In genomic region chr1:164456065-164456464, GRCm38 (mm10) we compare ENCODE assay signal across 8 mouse cellular contexts. TPM values are rescaled to one million over a fixed set of nuclear protein-coding genes. Genes with fewer than 3 reads are reported as not detected.
DNase-seq lines count a peak whose midpoint lies in the region; ATAC-seq and TF ChIP-seq lines count a peak whose summit lies in the region.

No protein-coding gene starts in this region.

- H3K27me3 ChIP-seq in E14TG2a.4 (ENCODE audit: insufficient read depth, low read length), result peaks cover 6% of the 10 kb centered on the region; the same call in 1 of the 2 replicates
- H3K27me3 ChIP-seq in forebrain, embryonic 12.5 days, result peaks cover 31% of the 10 kb centered on the region
- H3K27me3 ChIP-seq in kidney, postnatal 0 days (ENCODE audit: insufficient read depth, low read length), result no peaks in the 10 kb centered on the region
- peaks cover 30% of the 10 kb centered on the region for H3K27me3 ChIP-seq in midbrain, embryonic 12.5 days

- peak overlapping the region; percentile 90 for H3K4me3 ChIP-seq in E14TG2a.4 (replicated peaks; ENCODE audit: low read length)
- H3K4me3 ChIP-seq in forebrain, embryonic 12.5 days (replicated peaks), result peak overlapping the region; percentile 64
- H3K4me3 ChIP-seq in kidney, postnatal 0 days (replicated peaks; ENCODE audit: low read depth, low read length), result peak overlapping the region; percentile 73
- H3K4me3 ChIP-seq in midbrain, embryonic 12.5 days, result peak overlapping the region; percentile 70

- no peak overlapping the region for H3K27ac ChIP-seq in forebrain, embryonic 12.5 days
- peak overlapping the region; percentile 91 for H3K27ac ChIP-seq in kidney, postnatal 0 days
- H3K27ac ChIP-seq in midbrain, embryonic 12.5 days (replicated peaks), result no peak overlapping the region

- 33% methylated on average over 6 of the region's 6 CpGs for WGBS in forebrain, embryonic 12.5 days
- WGBS in kidney, postnatal 0 days, result 14% methylated on average over 6 of the region's 6 CpGs
- WGBS in midbrain, embryonic 12.5 days, result 25% methylated on average over 6 of the region's 6 CpGs

- H3K4me2 ChIP-seq in forebrain, embryonic 12.5 days, result peak overlapping the region; percentile 84
- peak overlapping the region; percentile 69 for H3K4me2 ChIP-seq in kidney, postnatal 0 days (ENCODE audit: low read length)
- peak overlapping the region; percentile 79 for H3K4me2 ChIP-seq in midbrain, embryonic 12.5 days (replicated peaks)

- TF ChIP-seq CTCF in E14TG2a.4 (conservative IDR thresholded peaks at IDR 0.05; ENCODE audit: low read length), result no peak
- TF ChIP-seq CTCF in kidney, postnatal 0 days (IDR thresholded peaks at IDR 0.05; ENCODE audit: low read depth), result no peak

- peak; percentile 58 for DNase-seq in cerebellum, adult 11 months
- DNase-seq in kidney, postnatal 0 days (ENCODE audit: low spot score), result no peak
- no peak for DNase-seq in adrenal gland, postnatal 25 days
- DNase-seq in frontal cortex, postnatal 36 days (ENCODE audit: low spot score in 2 of 2), result no peak

- H3K36me3 ChIP-seq in E14TG2a.4 (ENCODE audit: insufficient read depth, low read length), result peaks cover 31% of the 10 kb centered on the region
- peaks cover 16% of the 10 kb centered on the region for H3K36me3 ChIP-seq in forebrain, embryonic 12.5 days (replicated peaks)
- no peaks in the 10 kb centered on the region for H3K36me3 ChIP-seq in kidney, postnatal 0 days (ENCODE audit: insufficient read depth, low read length)
- H3K36me3 ChIP-seq in midbrain, embryonic 12.5 days, result peaks cover 16% of the 10 kb centered on the region; the same call in 1 of the 2 replicates

- no peaks in the 10 kb centered on the region for H3K9me3 ChIP-seq in E14TG2a.4 (ENCODE audit: low read length)
- no peaks in the 10 kb centered on the region for H3K9me3 ChIP-seq in forebrain, embryonic 12.5 days
- no peaks in the 10 kb centered on the region for H3K9me3 ChIP-seq in kidney, postnatal 0 days (replicated peaks; ENCODE audit: low read length)
- H3K9me3 ChIP-seq in midbrain, embryonic 12.5 days, result no peaks in the 10 kb centered on the region

- H3K4me1 ChIP-seq in E14TG2a.4 (replicated peaks; ENCODE audit: low read depth, low read length), result peaks cover 80% of the 10 kb centered on the region
- peaks cover 40% of the 10 kb centered on the region for H3K4me1 ChIP-seq in forebrain, embryonic 12.5 days
- no peaks in the 10 kb centered on the region for H3K4me1 ChIP-seq in kidney, postnatal 0 days (replicated peaks; ENCODE audit: insufficient read depth, low read length)
- H3K4me1 ChIP-seq in midbrain, embryonic 12.5 days, result peaks cover 39% of the 10 kb centered on the region

- no peak for ATAC-seq in cerebellum, adult (ENCODE audit: insufficient number of reproducible peaks, low FRiP score, low TSS enrichment)
- ATAC-seq in forebrain, embryonic 12.5 days (ENCODE audit: low FRiP score), result no peak
- ATAC-seq in kidney, postnatal 0 days (replicated peaks; ENCODE audit: low FRiP score, low read depth), result no peak
- no peak for ATAC-seq in midbrain, embryonic 12.5 days (ENCODE audit: low FRiP score, low read depth)

- 0 out of 2 replicates have a peak overlapping the region, but pooled peaks have one; percentile 21 for H3K9ac ChIP-seq in forebrain, embryonic 12.5 days
- H3K9ac ChIP-seq in kidney, postnatal 0 days (ENCODE audit: low read depth, low read length), result peak overlapping the region; percentile 93
- H3K9ac ChIP-seq in midbrain, embryonic 12.5 days (replicated peaks), result peak overlapping the region; percentile 46

RNA-seq across cellular contexts. Expression of gene Atp1b1, which starts 2.1 kb away (rescaled TPM):
- 28.6 and 29.7 TPM in 2 replicates for polyA plus RNA-seq in forebrain, embryonic 12.5 days (2016; fragmentation: Nextera tagmentation; extraction: Ambion mirVana)
- polyA plus RNA-seq in kidney, postnatal 0 days (2015; fragmentation: Nextera tagmentation; extraction: Ambion mirVana), result 720 and 731 TPM in 2 replicates
- 45.5 and 50.5 TPM in 2 replicates for polyA plus RNA-seq in midbrain, embryonic 12.5 days (2016; fragmentation: Nextera tagmentation; extraction: Ambion mirVana)
- 64.2 and 66.9 TPM in 2 replicates for total RNA-seq in adrenal gland, postnatal 25 days (2021)

Comparison
In these comparisons a context has a peak if more than half of its experiments do, and no peak if none do; other contexts are left out.
1. H3K9ac ChIP-seq: peak in every context shown above with its lines; median percentile 93 in kidney, postnatal 0 days; 46 in midbrain, embryonic 12.5 days; 21 in forebrain, embryonic 12.5 days.
2. RNA of gene Atp1b1, which starts 2.1 kb away (polyA plus RNA-seq): 720 to 731 TPM in kidney, postnatal 0 days; 45.5 to 50.5 TPM in midbrain, embryonic 12.5 days and 28.6 to 29.7 TPM in forebrain, embryonic 12.5 days; every median in the first group is over 10 times any median in the second.
3. Peak in every context shown above with its lines, with median percentiles within 50 percentile points of each other: H3K4me3 ChIP-seq and H3K4me2 ChIP-seq.